Mouse (Mus musculus) hindbrain, embryonic 10.5 days (tissue): ENCODE data around the gene Shisa9. TPM values are rescaled to one million over a fixed set of nuclear protein-coding genes. Genes with fewer than 3 reads are reported as not detected.
"Not testable (repeated sequence)": the region's sequence is repeated elsewhere in the genome, so short reads cannot be mapped to it uniquely, and the experiment has no call there.

Experiments
- DNase-seq: peaks from one replicate; pipeline ENCODE4 v3.0.0-alpha.2; 2017; ENCODE audit warnings: low spot score
- H3K27ac ChIP-seq: fragments of 300-500 bp; sonication (generic); 2 replicates; pipeline ENCODE4 v1.5.1; 2016; ENCODE audit warnings: mild to moderate bottlenecking, moderate library complexity
- H3K27me3 ChIP-seq: fragments of 300-500 bp; sonication (generic); 2 replicates; pipeline ENCODE4 v1.6.1; 2016; ENCODE audit warnings: mild to moderate bottlenecking; ENCODE audit not compliant: poor library complexity, insufficient read depth, severe bottlenecking
- H3K36me3 ChIP-seq: fragments of 300-500 bp; sonication (generic); 2 replicates; pipeline ENCODE4 v1.6.1; 2016; ENCODE audit warnings: mild to moderate bottlenecking, moderate library complexity
- H3K4me1 ChIP-seq: fragments of 300-500 bp; sonication (generic); replicated peaks from 2 replicates; pipeline ENCODE4 v1.6.1; 2016; ENCODE audit warnings: mild to moderate bottlenecking
- H3K4me3 ChIP-seq: fragments of 300-500 bp; sonication (generic); 2 replicates; pipeline ENCODE4 v1.5.1; 2016; ENCODE audit warnings: mild to moderate bottlenecking, moderate library complexity
- H3K9me3 ChIP-seq: fragments of 300-500 bp; sonication (generic); 2 replicates; pipeline ENCODE4 v1.6.1; 2016; ENCODE audit warnings: mild to moderate bottlenecking, moderate library complexity
- WGBS: fragments of 180-500 bp; shearing (Covaris S2); methylation state at CpG from one replicate; pipeline ENCODE4 v1.1.7; 2016; 5-methylcytosine and 5-hydroxymethylcytosine counted together
- polyA plus RNA-seq: library from polyadenylated mRNA; unstranded; fragments of >200 nt; fragmentation: Nextera tagmentation; extraction: Ambion mirVana; gene quantifications from 2 replicates; pipeline ENCODE4 v1.2.1, GENCODE M21; 2016

Gene Shisa9
- 0.76 and 1.1 TPM in 2 replicates for polyA plus RNA-seq

- DNase-seq: peak; percentile 64
- Histone ChIP-seq H3K4me1 (peaks cover 24% of the 10 kb centered on the region), H3K9me3 (no peaks in the 10 kb centered on the region), H3K27me3 (peaks cover 79% of the 10 kb centered on the region), H3K27ac (peak within 1 kb of the TSS; percentile 59), H3K36me3 (no peaks in the 10 kb centered on the region), H3K4me3 (peak within 1 kb of the TSS; percentile 67)
- under 1% methylated on average over 42 of the region's 42 CpGs for WGBS
Measured at GRCm38 (mm10) chr16:11983616-11984270, at the start of gene Shisa9. Shisa9 (plus strand) TSS chr16:11984113.

GRCm38 (mm10) chr16:11940477-11940876 lies 43.4 kb upstream of the Shisa9 start:
- no peak for DNase-seq
- Histone ChIP-seq H3K9me3 (0 out of 2 replicates have a peak, but pooled peaks cover 7% of the 10 kb centered on the region), H3K27ac (no peak overlapping the region), H3K4me1 (no peaks in the 10 kb centered on the region), H3K4me3 (no peak overlapping the region), H3K36me3 (no peaks in the 10 kb centered on the region), H3K27me3 (no peaks in the 10 kb centered on the region)

DNA sequence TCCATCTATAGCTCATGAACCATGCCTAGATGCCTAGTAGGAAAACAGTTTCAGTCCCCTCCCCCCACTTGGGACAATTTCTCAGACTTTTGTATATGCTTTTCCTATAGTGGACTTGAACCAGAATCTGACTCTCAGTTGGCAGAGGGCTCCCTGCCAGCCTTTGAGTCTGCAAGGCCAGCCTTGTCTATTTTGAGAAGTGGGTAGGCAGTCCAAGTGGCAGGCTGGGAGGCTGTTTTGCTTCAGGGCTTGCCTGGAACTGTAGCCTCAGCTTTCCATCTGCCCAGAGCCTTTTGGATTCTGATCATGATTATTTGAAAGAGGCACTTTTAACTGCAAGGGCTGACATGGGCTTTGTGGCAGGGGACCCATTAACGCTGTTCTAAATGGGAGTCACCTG lies 23.2 kb upstream of the Shisa9 start:
- H3K27me3 ChIP-seq: no peaks in the 10 kb centered on the region
- no peaks in the 10 kb centered on the region for H3K36me3 ChIP-seq
- no peak for DNase-seq
- no peaks in the 10 kb centered on the region for H3K9me3 ChIP-seq
- no peaks in the 10 kb centered on the region for H3K4me1 ChIP-seq
- no peak overlapping the region for H3K27ac ChIP-seq
- WGBS: 86% methylated on average over 1 of the region's 1 CpGs
- H3K4me3 ChIP-seq: no peak overlapping the region

GRCm38 (mm10) chr16:11966041-11966440 lies 17.9 kb upstream of the Shisa9 start:
- no peaks in the 10 kb centered on the region for H3K27me3 ChIP-seq
- H3K27ac ChIP-seq: no peak overlapping the region
- DNase-seq: no peak
- no peaks in the 10 kb centered on the region for H3K9me3 ChIP-seq
- WGBS: 91% methylated on average over 8 of the region's 8 CpGs
- no peaks in the 10 kb centered on the region for H3K36me3 ChIP-seq
- H3K4me3 ChIP-seq: no peak overlapping the region
- no peaks in the 10 kb centered on the region for H3K4me1 ChIP-seq

DNA sequence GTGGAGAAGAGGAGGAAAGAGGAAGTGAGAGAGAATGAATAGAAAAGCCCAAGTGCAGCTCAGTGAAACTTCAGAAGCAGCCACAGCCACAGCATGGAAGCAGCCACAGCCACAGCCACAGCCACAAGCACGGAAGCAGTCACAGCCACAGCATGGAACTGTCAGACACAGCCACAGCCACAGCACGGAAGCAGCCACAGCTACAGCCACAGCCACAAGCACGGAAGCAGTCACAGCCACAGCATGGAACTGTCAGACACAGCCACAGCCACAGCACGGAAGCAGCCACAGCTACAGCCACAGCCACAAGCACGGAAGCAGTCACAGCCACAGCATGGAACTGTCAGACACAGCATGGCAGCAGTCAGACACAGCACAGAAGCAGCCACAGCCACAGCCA lies 17.1 kb upstream of the Shisa9 start:
- H3K27me3 ChIP-seq, H3K27ac ChIP-seq, H3K4me1 ChIP-seq, H3K36me3 ChIP-seq, H3K4me3 ChIP-seq, H3K9me3 ChIP-seq, DNase-seq: not testable (repeated sequence)
- WGBS: 78% methylated on average over 5 of the region's 5 CpGs

GRCm38 (mm10) chr16:11967579-11967978 lies 16.3 kb upstream of the Shisa9 start:
- DNase-seq: no peak
- Histone ChIP-seq H3K36me3 (no peaks in the 10 kb centered on the region), H3K27ac (no peak overlapping the region), H3K27me3 (no peaks in the 10 kb centered on the region), H3K4me3 (no peak overlapping the region), H3K4me1 (no peaks in the 10 kb centered on the region), H3K9me3 (no peaks in the 10 kb centered on the region)
- 66% methylated on average over 2 of the region's 2 CpGs for WGBS

- 54% methylated on average over 4 of the region's 4 CpGs for WGBS
Measured at GRCm38 (mm10) chr16:11973707-11974106, 10.2 kb upstream of the Shisa9 start.

GRCm38 (mm10) chr16:11976737-11977136 lies 7.2 kb upstream of the Shisa9 start:
- no peaks in the 10 kb centered on the region for H3K36me3 ChIP-seq
- H3K9me3 ChIP-seq: no peaks in the 10 kb centered on the region
- 83% methylated on average over 2 of the region's 2 CpGs for WGBS

More at GRCm38 (mm10) chr16:11973707-11974106, 10.2 kb upstream of the Shisa9 start:
- no peaks in the 10 kb centered on the region for H3K4me1 ChIP-seq
- no peak overlapping the region for H3K4me3 ChIP-seq
- DNase-seq: no peak
- H3K36me3 ChIP-seq: no peaks in the 10 kb centered on the region
- H3K27me3 ChIP-seq: no peaks in the 10 kb centered on the region
- no peak overlapping the region for H3K27ac ChIP-seq
- no peaks in the 10 kb centered on the region for H3K9me3 ChIP-seq

DNA sequence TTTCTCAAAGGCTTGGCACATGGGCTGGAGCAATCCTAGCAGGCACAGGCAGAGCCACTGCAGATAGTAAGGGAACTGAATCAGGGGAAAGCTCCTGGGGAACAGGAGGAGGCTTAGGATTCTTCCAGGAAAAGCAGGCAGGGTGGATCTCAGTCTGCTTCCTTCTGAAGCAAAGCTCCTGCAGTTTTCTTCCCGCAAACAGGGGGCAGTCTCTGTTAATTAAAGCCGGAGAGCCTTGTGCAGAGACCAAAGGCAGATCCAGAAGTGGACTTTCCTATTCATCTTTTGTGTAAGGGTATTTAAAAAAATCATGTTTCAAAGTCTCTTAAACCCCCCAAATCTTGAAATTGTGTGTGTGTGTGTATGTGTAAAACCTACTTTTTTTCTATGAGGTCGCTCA lies 3.1 kb upstream of the Shisa9 start:
- H3K9me3 ChIP-seq: no peaks in the 10 kb centered on the region
- H3K27me3 ChIP-seq: peaks cover 49% of the 10 kb centered on the region
- H3K27ac ChIP-seq: no peak overlapping the region
- H3K4me1 ChIP-seq: peaks cover 24% of the 10 kb centered on the region
- 18% methylated on average over 3 of the region's 3 CpGs for WGBS
- peak; percentile 25 for DNase-seq
- H3K4me3 ChIP-seq: no peak overlapping the region
- H3K36me3 ChIP-seq: no peaks in the 10 kb centered on the region

More at GRCm38 (mm10) chr16:11976737-11977136, 7.2 kb upstream of the Shisa9 start:
- no peaks in the 10 kb centered on the region for H3K4me1 ChIP-seq
- peaks cover 9% of the 10 kb centered on the region for H3K27me3 ChIP-seq
- DNase-seq: no peak
- no peak overlapping the region for H3K27ac ChIP-seq
- H3K4me3 ChIP-seq: no peak overlapping the region

- WGBS: under 1% methylated on average over 25 of the region's 25 CpGs
- Histone ChIP-seq H3K4me1 (peaks cover 24% of the 10 kb centered on the region), H3K27ac (no peak overlapping the region; the same call in 1 of the 2 replicates), H3K9me3 (no peaks in the 10 kb centered on the region), H3K4me3 (peak overlapping the region; percentile 67), H3K36me3 (no peaks in the 10 kb centered on the region), H3K27me3 (peaks cover 73% of the 10 kb centered on the region)
- DNase-seq: no peak
Measured at GRCm38 (mm10) chr16:11983106-11983615, 752 bp upstream of the Shisa9 start.

DNA sequence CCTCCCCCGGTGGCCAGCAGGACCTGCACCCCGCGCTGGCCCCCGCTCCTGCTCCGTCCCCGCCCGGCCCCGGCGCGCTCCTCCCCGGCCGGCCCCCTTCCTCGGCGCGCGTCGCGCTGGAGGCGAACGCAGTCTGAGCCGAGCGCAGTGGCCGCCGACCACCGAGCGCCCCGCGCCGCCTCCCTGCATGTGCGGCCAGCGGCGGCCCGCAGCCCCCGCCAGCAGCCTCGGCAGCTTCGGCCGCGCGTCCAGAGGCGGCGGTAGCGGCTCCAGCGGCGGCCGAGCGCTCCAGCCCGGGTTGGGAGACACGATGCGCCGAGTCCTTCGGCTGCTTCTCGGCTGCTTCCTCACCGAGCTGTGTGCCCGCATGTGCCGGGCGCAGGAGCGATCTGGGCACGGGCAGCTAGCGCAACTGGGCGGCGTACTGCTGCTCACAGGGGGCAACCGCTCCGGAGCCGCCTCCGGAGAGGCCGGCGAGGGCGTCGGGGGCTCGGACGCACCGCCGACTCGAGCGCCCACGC lies 418 bp downstream of the Shisa9 start:
- WGBS: 3% methylated on average over 63 of the region's 76 CpGs
- H3K36me3 ChIP-seq: no peaks in the 10 kb centered on the region
- peak overlapping the region; percentile 67 for H3K4me3 ChIP-seq
- peaks cover 24% of the 10 kb centered on the region for H3K4me1 ChIP-seq
- H3K9me3 ChIP-seq: no peaks in the 10 kb centered on the region
- H3K27ac ChIP-seq: peak overlapping the region; percentile 59
- peaks cover 84% of the 10 kb centered on the region for H3K27me3 ChIP-seq
- DNase-seq: peak; percentile 61

DNA sequence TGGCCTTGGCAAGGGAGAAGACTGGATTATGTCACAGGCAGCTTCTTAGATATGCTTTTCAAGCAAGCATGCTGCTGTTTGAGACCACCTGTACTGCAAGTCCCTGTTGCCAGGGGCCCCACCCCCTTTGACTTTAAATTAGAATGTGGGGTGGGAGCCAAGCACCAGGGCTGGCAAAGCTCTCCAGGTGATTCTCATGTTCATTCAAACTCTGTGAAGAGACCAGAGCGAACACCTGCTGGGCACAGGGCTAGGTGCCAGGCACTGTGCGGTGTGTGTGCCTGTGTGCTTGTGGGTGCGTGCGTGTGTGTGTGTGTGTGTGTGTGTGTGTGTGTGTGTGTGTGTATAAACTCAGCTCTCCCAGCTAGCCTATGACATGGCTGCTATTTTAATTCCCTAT lies 3.1 kb downstream of the Shisa9 start:
- peaks cover 24% of the 10 kb centered on the region for H3K4me1 ChIP-seq
- H3K27me3 ChIP-seq: peaks cover 72% of the 10 kb centered on the region
- H3K4me3 ChIP-seq: no peak overlapping the region
- no peaks in the 10 kb centered on the region for H3K36me3 ChIP-seq
- no peak for DNase-seq
- H3K27ac ChIP-seq: no peak overlapping the region
- H3K9me3 ChIP-seq: no peaks in the 10 kb centered on the region
- WGBS: 81% methylated on average over 4 of the region's 4 CpGs

- no peak for DNase-seq
- 85% methylated on average over 2 of the region's 2 CpGs for WGBS
- H3K27me3 ChIP-seq: no peaks in the 10 kb centered on the region
- H3K9me3 ChIP-seq: no peaks in the 10 kb centered on the region
- no peaks in the 10 kb centered on the region for H3K36me3 ChIP-seq
- no peak overlapping the region for H3K27ac ChIP-seq
- H3K4me1 ChIP-seq: no peaks in the 10 kb centered on the region
- no peak overlapping the region for H3K4me3 ChIP-seq
Measured at GRCm38 (mm10) chr16:12005177-12005576, 21.3 kb downstream of the Shisa9 start.
